Comparison of ENCODE assay signal across 8 mouse cellular contexts in genomic region chr11:70220731-70221602, GRCm38 (mm10). TPM values are rescaled to one million over a fixed set of nuclear protein-coding genes. Genes with fewer than 3 reads are reported as not detected.
DNase-seq lines count a peak whose midpoint lies in the region; ATAC-seq and TF ChIP-seq lines count a peak whose summit lies in the region.

Gene Slc16a13, minus strand, starts transcription at chr11:70221064.

- TF ChIP-seq CTCF in G1E (IDR thresholded peaks at IDR 0.05; ENCODE audit: low read depth, low read length), result no peak
- no peak for TF ChIP-seq CTCF in liver, postnatal 0 days (IDR thresholded peaks at IDR 0.05; ENCODE audit: low read depth)
- TF ChIP-seq CTCF in testis, adult 2 months (IDR thresholded peaks at IDR 0.05; ENCODE audit: control insufficient read depth, insufficient read depth, insufficient replicate concordance, low read depth, low read length), result no peak

- peak; percentile 97 for DNase-seq in G1E (ENCODE audit: low spot score)
- peak; percentile 99 for DNase-seq in cerebellum, adult 11-12 months
- peak; percentile 91 for DNase-seq in heart, postnatal 25 days (ENCODE audit: low spot score)
- peak; percentile 97 for DNase-seq in layer of hippocampus, adult 11-12 months (ENCODE audit: low spot score)
- peak; percentile 92 for DNase-seq in liver, postnatal 0 days

- intact Hi-C loops in heart, postnatal 25 days (cut with DNase I), result no loop called here

- peak within 1 kb of the TSS; percentile 93 for H3K27ac ChIP-seq in forebrain, embryonic 15.5 days (replicated peaks)
- H3K27ac ChIP-seq in liver, postnatal 0 days (ENCODE audit: low read depth), result peak within 1 kb of the TSS; percentile 87
- H3K27ac ChIP-seq in neural tube, embryonic 13.5 days (replicated peaks), result peak within 1 kb of the TSS; percentile 93
- peak within 1 kb of the TSS; percentile 84 for H3K27ac ChIP-seq in testis, adult 2 months (ENCODE audit: control insufficient read depth, insufficient read depth, low read depth, low read length)

- H3K4me2 ChIP-seq in forebrain, embryonic 15.5 days (replicated peaks), result peak within 1 kb of the TSS; percentile 82
- peak within 1 kb of the TSS; percentile 97 for H3K4me2 ChIP-seq in liver, postnatal 0 days (ENCODE audit: low read depth, low read length)
- H3K4me2 ChIP-seq in neural tube, embryonic 13.5 days, result peak within 1 kb of the TSS; percentile 88

- TF ChIP-seq POLR2A in testis, adult 2 months (IDR thresholded peaks at IDR 0.05; ENCODE audit: control insufficient read depth, low read depth, low read length), result peak; percentile 71

- H3K4me3 ChIP-seq in G1E (ENCODE audit: low read depth, low read length), result peak within 1 kb of the TSS; percentile 73
- H3K4me3 ChIP-seq in forebrain, embryonic 15.5 days, result peak within 1 kb of the TSS; percentile 64
- peak within 1 kb of the TSS; percentile 61 for H3K4me3 ChIP-seq in liver, postnatal 0 days (ENCODE audit: low read depth, low read length)
- peak within 1 kb of the TSS; percentile 53 for H3K4me3 ChIP-seq in neural tube, embryonic 13.5 days
- peak within 1 kb of the TSS; percentile 82 for H3K4me3 ChIP-seq in testis, adult 2 months (ENCODE audit: control insufficient read depth, low read depth, low read length)

- H3K9ac ChIP-seq in forebrain, embryonic 15.5 days (replicated peaks), result peak within 1 kb of the TSS; percentile 77
- H3K9ac ChIP-seq in liver, postnatal 0 days (replicated peaks), result peak within 1 kb of the TSS; percentile 73
- H3K9ac ChIP-seq in neural tube, embryonic 13.5 days, result peak within 1 kb of the TSS; percentile 83

- no peaks in the 10 kb centered on the region for H3K9me3 ChIP-seq in G1E (replicated peaks)
- no peaks in the 10 kb centered on the region for H3K9me3 ChIP-seq in forebrain, embryonic 15.5 days
- H3K9me3 ChIP-seq in liver, postnatal 0 days (ENCODE audit: low read length), result no peaks in the 10 kb centered on the region
- H3K9me3 ChIP-seq in neural tube, embryonic 13.5 days, result no peaks in the 10 kb centered on the region

- under 1% methylated on average over 28 of the region's 28 CpGs for WGBS in forebrain, embryonic 15.5 days
- WGBS in liver, postnatal 0 days (ENCODE audit: insufficient replicate concordance), result 1% methylated on average over 28 of the region's 28 CpGs
- WGBS in neural tube, embryonic 13.5 days, result 0% methylated on average over 28 of the region's 28 CpGs

- peak; percentile 56; the same call in 1 of the 2 replicates for TF ChIP-seq EP300 in liver, postnatal 0 days (IDR thresholded peaks at IDR 0.05; ENCODE audit: low read depth)

- ATAC-seq in G1E (ENCODE audit: extremely low read depth, insufficient number of reproducible peaks, low FRiP score, poor library complexity, severe bottlenecking), result peak; percentile 83
- peak; percentile 95 for ATAC-seq in forebrain, embryonic 15.5 days (replicated peaks)
- peak; percentile 87 for ATAC-seq in liver, postnatal 0 days
- ATAC-seq in neural tube, embryonic 13.5 days (ENCODE audit: low read depth), result peak; percentile 94

- H3K27me3 ChIP-seq in G1E (ENCODE audit: insufficient read depth, low read length), result no peaks in the 10 kb centered on the region
- peaks cover 11% of the 10 kb centered on the region for H3K27me3 ChIP-seq in forebrain, embryonic 15.5 days
- H3K27me3 ChIP-seq in liver, postnatal 0 days (ENCODE audit: insufficient read depth, low read length), result peaks cover 13% of the 10 kb centered on the region
- peaks cover 51% of the 10 kb centered on the region for H3K27me3 ChIP-seq in neural tube, embryonic 13.5 days
- no peaks in the 10 kb centered on the region; the same call in none of the 2 replicates for H3K27me3 ChIP-seq in testis, adult 2 months (ENCODE audit: control insufficient read depth, insufficient read depth, low read length)

- H3K4me1 ChIP-seq in G1E (ENCODE audit: insufficient read depth, low read depth, low read length), result peaks cover 60% of the 10 kb centered on the region
- H3K4me1 ChIP-seq in forebrain, embryonic 15.5 days, result peaks cover 33% of the 10 kb centered on the region
- peaks cover 24% of the 10 kb centered on the region for H3K4me1 ChIP-seq in liver, postnatal 0 days (ENCODE audit: insufficient read depth)
- H3K4me1 ChIP-seq in neural tube, embryonic 13.5 days (replicated peaks), result peaks cover 42% of the 10 kb centered on the region
- H3K4me1 ChIP-seq in testis, adult 2 months (ENCODE audit: control insufficient read depth, insufficient read depth, low read length), result peaks cover 16% of the 10 kb centered on the region

- peaks cover 44% of the 10 kb centered on the region for H3K36me3 ChIP-seq in G1E (replicated peaks)
- peaks cover 3% of the 10 kb centered on the region; the same call in 1 of the 2 replicates for H3K36me3 ChIP-seq in forebrain, embryonic 15.5 days
- no peaks in the 10 kb centered on the region for H3K36me3 ChIP-seq in liver, postnatal 0 days (replicated peaks; ENCODE audit: insufficient read depth, low read length)
- H3K36me3 ChIP-seq in neural tube, embryonic 13.5 days, result peaks cover 22% of the 10 kb centered on the region
- H3K36me3 ChIP-seq in testis, adult 2 months (ENCODE audit: control insufficient read depth, insufficient read depth, low read length), result no peaks in the 10 kb centered on the region

RNA-seq across cellular contexts. Expression of gene Slc16a13, which starts in this region (rescaled TPM):
- total RNA-seq in G1E (2014; fragmentation: Nextera tagmentation) (4.7 and 6.0 TPM in 2 replicates), G1E (2017) (4.6 and 5.7 TPM in 2 replicates)
- 6.6 and 8.3 TPM in 2 replicates for polyA plus RNA-seq in G1E (2012)
- 14.9 and 17.7 TPM in 2 replicates for polyA plus RNA-seq in forebrain, embryonic 15.5 days (2015; fragmentation: Nextera tagmentation; extraction: Ambion mirVana)
- total RNA-seq in heart, postnatal 25 days (2021), result 1 to 10 TPM; 4.2 to 4.8 TPM
- 1.3 and 1.9 TPM in 2 replicates for polyA plus RNA-seq in liver, postnatal 0 days (2015; fragmentation: Nextera tagmentation; extraction: Ambion mirVana)
- polyA plus RNA-seq in neural tube, embryonic 13.5 days (2015; fragmentation: Nextera tagmentation; extraction: Ambion mirVana), result 14.7 and 15.8 TPM in 2 replicates
- polyA plus RNA-seq in testis, adult 2 months (2012; rRNA removed), result 2.2 and 3.3 TPM in 2 replicates

Comparison
In these comparisons a context has a peak if more than half of its experiments do, and no peak if none do; other contexts are left out.
1. Peak in every context shown above with its lines: DNase-seq, ATAC-seq, H3K4me3 ChIP-seq and H3K27ac ChIP-seq.